Mouse (Mus musculus) brown adipose tissue, adult 24 weeks (tissue): Measurements from ENCODE around the gene Fbxl12. TPM values are rescaled to one million over a fixed set of nuclear protein-coding genes. Genes with fewer than 3 reads are reported as not detected.

ENCODE experiments used
- H3K27ac ChIP-seq: fragments of 200-500 bp; replicated peaks from 2 replicates; pipeline ENCODE4 v1.5.1; 2012; ENCODE audit warnings: low read depth, mild to moderate bottlenecking, low read length
- H3K4me1 ChIP-seq: fragments of 200-500 bp; 2 replicates; pipeline ENCODE4 v1.6.1; 2012; ENCODE audit warnings: low read length, mixed read lengths; ENCODE audit not compliant: control insufficient read depth, insufficient read depth, insufficient read length
- H3K4me3 ChIP-seq: fragments of 200-500 bp; 2 replicates; pipeline ENCODE4 v1.5.1; 2012; ENCODE audit warnings: low read depth, mild to moderate bottlenecking, low read length, moderate library complexity; ENCODE audit not compliant: insufficient read depth
- polyA plus RNA-seq: library from polyadenylated mRNA; stranded (reverse); fragments of >200 nt; gene quantifications from 2 replicates; pipeline ENCODE4 v1.2.4, GENCODE M21; 2012; ENCODE audit not compliant: missing spikeins, insufficient read depth, insufficient read length

Gene Fbxl12
- polyA plus RNA-seq, 1 experiment: 5.8 TPM

DNA sequence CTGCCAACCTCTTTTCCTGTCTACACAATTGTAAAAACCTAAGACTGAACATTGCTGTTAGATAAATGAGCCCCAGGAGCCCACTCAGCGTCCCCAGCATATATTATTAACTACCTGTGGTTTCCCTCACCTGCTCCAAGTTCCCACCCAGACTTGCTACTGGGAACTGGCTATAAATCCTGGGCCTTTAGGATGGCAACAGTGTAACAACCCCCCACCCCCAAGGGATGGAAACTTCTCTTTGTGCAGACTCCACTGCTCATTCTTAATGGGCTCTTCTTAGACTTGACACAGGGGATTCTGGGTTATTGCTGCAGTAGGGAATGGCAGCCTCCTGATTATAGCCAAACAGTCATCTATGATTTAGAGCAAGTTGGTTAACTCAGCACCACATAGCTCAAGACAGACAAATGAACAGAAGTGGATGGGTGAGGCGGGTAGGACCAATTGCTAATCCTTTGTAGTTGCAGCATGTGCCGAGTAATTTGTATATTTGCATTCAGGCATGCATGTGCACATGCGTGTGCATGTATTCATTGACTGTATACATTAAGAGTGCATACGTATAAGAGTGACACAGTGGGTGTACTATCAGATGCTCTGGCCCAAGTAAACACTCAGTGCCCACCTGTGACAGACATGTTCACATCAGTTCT, 20.5 kb upstream of the Fbxl12 start:
- no peak overlapping the region for H3K27ac ChIP-seq
- no peak overlapping the region for H3K4me3 ChIP-seq
- H3K4me1 ChIP-seq: no peaks in the 10 kb centered on the region

DNA sequence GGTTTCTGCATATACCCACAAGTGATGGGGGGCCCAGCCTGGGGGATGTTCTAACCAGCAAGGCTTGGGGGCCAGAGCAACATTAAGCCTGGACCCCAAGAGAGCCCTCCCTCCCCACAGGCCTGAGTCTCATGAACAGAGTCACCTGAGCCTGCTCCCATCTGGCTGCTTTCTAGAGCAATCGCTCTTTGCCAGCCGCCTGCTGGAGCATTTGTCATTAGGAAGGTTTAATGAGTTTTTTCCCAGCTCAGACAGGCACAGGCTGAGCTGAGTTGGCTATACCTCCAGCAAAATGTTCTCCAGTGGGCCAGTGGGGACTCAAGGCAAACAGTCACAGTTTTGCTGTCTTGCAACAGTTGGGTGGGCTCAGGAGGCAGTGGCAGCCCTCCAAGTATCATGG, 19.8 kb upstream of the Fbxl12 start:
- no peaks in the 10 kb centered on the region for H3K4me1 ChIP-seq
- no peak overlapping the region for H3K27ac ChIP-seq
- H3K4me3 ChIP-seq: no peak overlapping the region

DNA sequence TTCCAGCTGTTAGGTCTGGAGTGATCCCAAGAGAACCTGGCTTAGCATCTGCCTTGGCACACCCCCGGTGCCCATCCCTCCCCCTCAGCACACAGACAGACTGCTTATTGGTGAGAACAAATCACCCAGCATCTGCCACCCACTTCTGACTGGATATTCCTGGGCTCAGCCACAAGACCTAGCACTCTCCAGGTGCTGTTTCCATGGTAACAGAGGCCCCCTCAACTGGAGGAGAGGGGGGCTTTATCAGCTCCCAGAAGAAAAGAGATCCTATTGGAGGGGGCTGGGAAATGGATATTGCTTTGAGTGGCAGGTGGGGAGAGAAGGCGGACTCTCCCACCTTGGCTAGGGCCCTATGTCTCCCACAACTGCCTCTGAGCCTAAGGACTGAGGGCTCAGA, 19.4 kb upstream of the Fbxl12 start:
- H3K27ac ChIP-seq: no peak overlapping the region
- H3K4me3 ChIP-seq: no peak overlapping the region
- no peaks in the 10 kb centered on the region for H3K4me1 ChIP-seq

DNA sequence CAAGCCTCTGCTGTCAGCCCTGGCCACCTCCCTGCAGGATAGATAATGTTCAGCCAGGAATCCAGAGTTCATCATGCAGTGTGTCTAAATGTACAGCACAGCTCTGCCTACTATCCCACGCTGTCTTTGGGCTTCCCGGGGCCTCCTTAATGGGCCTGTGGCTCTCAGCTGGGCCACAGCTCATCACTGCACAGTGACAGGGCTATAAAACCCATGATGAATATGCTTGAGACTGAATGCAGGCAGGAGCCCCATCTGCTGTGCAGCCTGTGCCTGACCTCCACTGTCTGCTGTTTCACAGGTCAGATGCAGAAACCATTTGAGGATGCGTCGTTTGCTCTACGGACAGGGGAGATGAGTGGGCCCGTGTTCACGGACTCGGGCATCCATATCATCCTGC, 18.3 kb upstream of the Fbxl12 start:
- no peak overlapping the region for H3K4me3 ChIP-seq
- H3K4me1 ChIP-seq: no peaks in the 10 kb centered on the region
- H3K27ac ChIP-seq: no peak overlapping the region

DNA sequence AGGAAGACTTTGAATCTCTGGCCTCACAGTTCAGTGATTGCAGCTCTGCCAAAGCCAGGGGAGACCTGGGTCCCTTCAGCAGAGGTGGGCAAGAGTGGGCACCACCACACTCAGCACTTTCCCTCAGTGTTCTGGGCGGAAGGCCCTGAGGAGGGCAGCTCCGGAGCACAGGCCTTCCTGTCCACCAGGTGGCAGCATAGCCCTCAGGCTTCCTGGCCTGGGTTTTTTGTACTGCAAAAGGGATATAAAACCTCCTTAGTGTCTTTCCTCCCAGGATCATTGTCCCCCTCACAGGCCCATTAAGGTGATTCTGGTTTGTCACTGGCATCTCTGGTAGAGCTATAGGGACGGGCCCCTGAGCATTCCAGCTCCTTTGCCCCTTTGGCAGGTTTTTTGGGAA, 17.8 kb upstream of the Fbxl12 start:
- Histone ChIP-seq H3K4me1 (no peaks in the 10 kb centered on the region; the same call in 1 of the 2 replicates), H3K4me3 (no peak overlapping the region), H3K27ac (no peak overlapping the region)

DNA sequence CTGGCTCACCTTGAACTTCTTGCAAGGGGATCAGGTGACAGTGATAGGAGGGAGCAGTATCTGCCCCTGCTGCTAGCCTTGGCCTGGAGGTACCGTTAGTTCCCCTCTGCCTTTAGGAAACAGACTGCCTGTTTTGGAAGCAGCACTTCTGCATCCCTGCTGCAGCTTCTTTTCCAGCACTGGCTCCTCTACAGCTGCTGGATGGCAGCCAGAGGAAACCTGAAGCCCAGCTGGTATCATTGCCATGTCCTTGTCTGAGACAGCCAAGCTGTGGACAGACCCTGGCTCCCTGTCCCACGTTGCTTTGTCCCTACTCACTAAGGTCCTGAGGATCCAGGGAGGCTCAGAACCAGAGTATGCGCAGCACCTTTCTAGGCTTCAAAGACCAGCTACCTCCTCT, 13.0 kb upstream of the Fbxl12 start:
- no peak overlapping the region for H3K4me3 ChIP-seq
- H3K4me1 ChIP-seq: no peaks in the 10 kb centered on the region; the same call in 1 of the 2 replicates
- H3K27ac ChIP-seq: no peak overlapping the region

DNA sequence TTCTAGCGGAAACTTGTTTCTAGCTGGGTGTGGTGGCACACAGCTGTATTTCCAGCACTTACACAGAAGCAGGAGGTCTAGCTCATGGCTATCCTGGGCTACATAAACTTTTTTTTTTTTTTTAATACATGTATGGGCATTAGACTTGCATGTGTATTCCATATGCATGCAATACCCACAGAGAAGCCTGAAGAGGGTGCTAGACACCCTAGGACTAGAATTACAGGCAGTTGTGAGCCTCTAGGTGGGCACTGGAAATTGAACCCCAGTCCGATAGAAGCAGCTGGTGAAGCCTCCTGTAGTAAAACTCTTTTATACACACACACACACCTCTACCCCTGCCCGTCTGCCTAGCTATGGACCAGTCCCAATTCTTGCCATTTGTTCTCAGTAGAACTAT, 9.3 kb upstream of the Fbxl12 start:
- H3K4me1 ChIP-seq: no peaks in the 10 kb centered on the region; the same call in 1 of the 2 replicates
- no peak overlapping the region for H3K4me3 ChIP-seq

DNA sequence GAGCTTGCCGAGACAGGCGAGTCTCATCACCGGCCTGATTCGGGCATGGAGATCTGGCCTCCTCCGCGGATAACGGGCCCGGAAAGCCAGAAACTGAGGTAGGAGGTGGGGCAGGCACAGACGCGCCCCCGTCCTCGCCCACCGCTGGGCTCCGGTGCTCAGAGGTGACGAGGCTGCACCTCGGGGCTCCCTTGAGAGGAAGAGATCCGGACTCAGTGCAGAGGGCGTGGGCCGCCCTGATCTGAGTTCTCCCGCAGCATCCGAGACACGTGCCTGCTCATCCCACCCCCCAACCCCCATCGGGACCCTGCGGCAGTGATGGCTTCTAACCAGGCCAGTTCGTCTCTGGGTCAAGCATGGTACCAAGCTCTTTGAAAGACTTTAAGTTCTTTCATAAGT, 7.7 kb upstream of the Fbxl12 start:
- Histone ChIP-seq H3K4me3 (peak overlapping the region; percentile 69), H3K27ac (no peak overlapping the region), H3K4me1 (no peaks in the 10 kb centered on the region)

More for the DNA sequence above, 9.3 kb upstream of the Fbxl12 start:
- H3K27ac ChIP-seq: no peak overlapping the region

DNA sequence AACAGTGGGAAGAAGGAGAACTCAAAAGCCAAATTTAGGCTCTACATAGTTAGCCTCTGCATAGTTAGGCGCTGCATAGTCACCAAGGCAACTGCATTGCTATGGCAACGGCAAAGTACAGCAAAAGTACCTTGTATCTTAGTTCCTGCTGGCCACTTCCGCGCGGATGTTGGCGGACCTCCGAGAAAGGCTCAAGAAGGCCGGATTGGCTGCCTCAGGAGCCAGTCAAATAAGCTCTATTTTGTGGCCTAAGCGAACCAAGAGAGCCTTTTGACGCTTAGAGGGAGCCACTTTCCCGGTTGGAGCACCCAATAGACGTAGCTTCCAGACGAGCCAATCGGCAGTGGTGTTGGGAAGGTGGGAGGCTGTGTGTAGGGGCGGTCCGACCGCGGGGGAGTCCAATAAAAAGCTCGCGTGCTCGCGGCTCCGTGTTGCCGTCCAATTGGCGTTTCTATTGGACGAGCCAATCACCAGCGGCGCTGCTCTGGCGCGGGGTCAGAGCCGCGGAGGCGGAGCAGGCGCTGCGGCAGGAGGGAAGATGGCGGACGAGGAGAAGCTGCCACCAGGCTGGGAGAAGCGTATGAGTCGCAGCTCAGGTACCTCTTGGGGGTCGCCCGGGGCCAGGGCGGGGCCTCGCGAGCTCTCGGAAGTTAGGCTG, 7.2 kb upstream of the Fbxl12 start, which contains the start of gene Pin1:
Pin1 (plus strand) TSS at position 494 of the 658 bp plus-strand sequence.
- no peak within 1 kb of the TSS for H3K27ac ChIP-seq
- H3K4me1 ChIP-seq: no peaks in the 10 kb centered on the region
- H3K4me3 ChIP-seq: peak within 1 kb of the TSS; percentile 69

DNA sequence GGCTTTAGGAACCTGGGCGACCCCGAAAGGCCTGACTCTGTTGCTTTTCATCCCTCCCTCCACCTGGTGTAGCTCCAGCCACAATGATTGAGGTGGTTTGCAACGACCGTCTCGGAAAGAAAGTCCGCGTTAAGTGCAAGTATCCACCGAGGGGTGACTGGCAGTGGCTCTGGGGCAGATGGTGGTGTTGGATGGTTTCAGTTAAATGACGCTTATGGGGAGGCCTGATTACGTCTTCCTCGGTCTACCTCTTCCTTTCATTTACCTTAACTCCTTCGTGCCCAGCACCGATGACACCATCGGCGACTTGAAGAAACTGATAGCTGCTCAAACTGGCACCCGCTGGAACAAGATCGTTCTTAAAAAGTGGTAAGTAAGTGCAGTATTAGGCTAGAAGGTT, 554 bp upstream of the Fbxl12 start:
- H3K4me1 ChIP-seq: peaks cover 17% of the 10 kb centered on the region
- peak overlapping the region; percentile 97 for H3K4me3 ChIP-seq
- peak overlapping the region; percentile 91; the same call in 1 of the 2 replicates for H3K27ac ChIP-seq

DNA sequence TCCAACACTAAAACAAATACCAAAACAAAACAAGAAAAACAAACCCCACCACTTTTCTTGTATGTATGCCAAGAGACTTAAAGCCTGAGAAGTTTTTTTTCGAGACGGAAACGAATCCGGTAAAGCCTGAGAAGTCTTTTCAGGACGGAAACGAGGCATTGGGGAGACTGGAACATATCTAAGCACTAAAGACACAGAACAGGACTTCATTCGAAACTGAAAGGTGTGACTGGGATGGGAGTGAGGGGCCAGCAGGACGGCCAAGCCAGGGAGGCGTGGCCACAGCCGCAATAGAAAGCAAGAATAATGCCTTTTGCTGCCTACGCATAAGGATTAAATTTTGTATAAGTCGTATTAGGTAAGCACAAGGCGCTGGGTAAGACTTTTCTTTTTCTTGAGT, 786 bp downstream of the Fbxl12 start:
- Histone ChIP-seq H3K4me3 (peak overlapping the region; percentile 97), H3K27ac (no peak overlapping the region)

DNA sequence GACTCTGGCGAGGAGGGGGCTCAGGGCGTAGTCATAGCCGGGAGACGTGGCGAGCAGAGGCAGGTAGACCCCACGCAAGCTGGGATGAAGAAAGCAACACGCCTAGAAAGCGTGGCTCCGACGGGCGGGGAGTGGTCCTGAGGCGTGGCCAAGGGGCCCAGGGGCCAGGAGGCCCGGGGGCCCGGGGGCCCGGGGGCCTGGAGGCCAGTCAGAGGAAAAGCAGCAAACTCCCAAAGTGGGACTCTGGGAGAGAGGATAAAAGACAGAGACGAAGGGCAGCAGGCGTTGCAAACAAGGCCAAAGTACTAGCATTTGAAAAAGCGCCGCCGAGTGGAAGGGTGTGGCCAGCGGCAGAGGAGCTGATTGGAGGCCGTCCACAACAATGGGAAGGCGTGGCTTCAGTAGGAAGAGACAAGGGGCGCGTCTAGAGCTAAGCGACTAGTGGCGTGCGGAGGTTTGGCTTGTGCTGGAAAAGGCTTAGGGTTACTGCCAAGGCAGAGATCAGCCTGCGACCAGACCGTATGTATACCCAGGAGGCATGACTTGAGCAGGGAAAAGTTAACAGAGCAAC, 1.6 kb downstream of the Fbxl12 start:
- Histone ChIP-seq H3K27ac (0 out of 2 replicates have a peak overlapping the region, but pooled peaks have one; percentile 33), H3K4me3 (peak overlapping the region; percentile 97)

More for the DNA sequence above, 786 bp downstream of the Fbxl12 start:
- peaks cover 17% of the 10 kb centered on the region for H3K4me1 ChIP-seq

DNA sequence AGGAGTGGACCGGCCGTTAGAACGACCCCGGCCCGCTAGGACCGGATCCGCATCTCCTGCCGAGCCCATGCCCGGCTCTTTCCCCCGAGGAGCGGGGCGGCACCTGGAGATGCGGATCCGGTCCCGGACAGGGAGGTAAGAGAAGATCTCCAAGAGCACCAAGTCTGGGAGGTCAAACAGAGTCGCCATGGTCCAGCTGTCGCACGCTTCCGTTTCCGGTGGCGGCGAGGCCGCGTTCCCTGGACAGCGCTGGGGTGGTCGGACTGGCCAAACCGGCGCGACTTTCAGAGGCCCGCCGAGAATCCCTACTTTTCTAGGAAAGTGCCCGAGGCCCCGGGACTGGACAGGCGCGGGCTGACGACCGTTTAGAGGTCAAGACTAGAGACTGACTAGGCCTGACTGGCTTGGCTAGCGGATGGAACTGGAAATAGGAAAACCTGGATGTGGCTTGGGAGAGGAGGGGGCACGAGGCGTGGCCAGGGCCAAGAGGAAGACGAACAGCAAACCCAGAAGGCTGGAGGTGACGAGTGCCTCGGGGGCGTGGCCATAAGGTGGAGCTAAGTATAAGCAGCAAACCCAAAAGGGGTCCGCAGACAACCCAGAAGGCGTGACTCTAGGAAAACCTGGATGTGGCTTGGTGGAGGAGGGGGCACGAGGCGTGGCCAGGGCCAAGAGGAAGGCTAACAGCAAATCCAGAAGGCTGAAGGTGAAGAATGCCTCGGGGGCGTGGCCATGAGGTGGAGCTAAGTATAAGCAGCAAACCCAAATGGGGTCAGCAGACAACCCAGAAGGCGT, 2.3 kb downstream of the Fbxl12 start, which contains the start of gene Ubl5:
Ubl5 (plus strand) TSS at position 778 of the 795 bp plus-strand sequence.
- peaks cover 17% of the 10 kb centered on the region for H3K4me1 ChIP-seq
- H3K27ac ChIP-seq: peak within 1 kb of the TSS; percentile 56
- peak within 1 kb of the TSS; percentile 97 for H3K4me3 ChIP-seq

More for the DNA sequence above, 1.6 kb downstream of the Fbxl12 start:
- peaks cover 17% of the 10 kb centered on the region for H3K4me1 ChIP-seq

DNA sequence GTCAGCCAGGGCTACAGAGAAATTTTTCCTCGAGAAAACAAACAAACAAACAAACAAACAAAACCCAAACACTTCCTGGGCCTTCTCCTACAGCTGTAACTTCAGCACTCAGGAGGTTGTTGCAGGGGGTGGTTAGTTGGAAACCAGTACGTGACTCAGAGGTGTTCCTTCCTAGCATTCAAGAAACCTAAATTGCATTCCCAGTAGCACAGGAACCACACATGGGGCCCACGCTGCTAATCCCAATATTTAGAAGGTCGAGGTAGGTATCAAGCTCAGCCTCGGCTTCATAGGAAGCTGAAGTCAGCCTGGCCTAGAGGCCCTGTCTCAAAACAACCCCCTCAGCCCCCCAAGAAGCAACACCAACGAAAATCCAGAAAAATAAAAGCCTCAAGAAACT, 3.1 kb downstream of the Fbxl12 start:
- peaks cover 17% of the 10 kb centered on the region for H3K4me1 ChIP-seq
- no peak overlapping the region for H3K27ac ChIP-seq
- H3K4me3 ChIP-seq: peak overlapping the region; percentile 97

DNA sequence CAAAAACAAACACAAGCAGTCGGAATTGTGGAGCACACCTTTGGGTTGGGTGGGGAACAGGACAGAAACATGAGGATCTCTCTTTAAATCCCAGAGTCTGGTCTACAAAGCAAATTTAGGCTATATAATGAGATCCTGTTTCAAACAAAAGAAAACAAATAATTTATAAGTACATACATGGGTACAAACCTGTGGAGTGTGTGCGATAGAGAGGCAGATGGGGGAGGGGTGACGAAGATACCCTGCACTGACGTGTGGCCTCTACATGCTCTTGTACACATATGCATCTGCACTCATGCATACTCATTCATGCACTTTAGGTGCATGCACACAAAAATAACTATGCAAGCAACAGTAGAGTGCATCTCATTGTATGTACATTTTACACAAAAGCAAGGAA, 5.1 kb downstream of the Fbxl12 start:
- Histone ChIP-seq H3K4me3 (no peak overlapping the region), H3K4me1 (peaks cover 13% of the 10 kb centered on the region), H3K27ac (no peak overlapping the region)
